Mouse (Mus musculus) ZHBTc4 (cell line): ENCODE results near the gene Lsm2.

ENCODE experiments used
- DNase-seq: peaks from one replicate; pipeline ENCODE4 v3.0.0-alpha.2; 2011; ENCODE audit warnings: low read depth, low spot score

The Lsm2 gene

DNA sequence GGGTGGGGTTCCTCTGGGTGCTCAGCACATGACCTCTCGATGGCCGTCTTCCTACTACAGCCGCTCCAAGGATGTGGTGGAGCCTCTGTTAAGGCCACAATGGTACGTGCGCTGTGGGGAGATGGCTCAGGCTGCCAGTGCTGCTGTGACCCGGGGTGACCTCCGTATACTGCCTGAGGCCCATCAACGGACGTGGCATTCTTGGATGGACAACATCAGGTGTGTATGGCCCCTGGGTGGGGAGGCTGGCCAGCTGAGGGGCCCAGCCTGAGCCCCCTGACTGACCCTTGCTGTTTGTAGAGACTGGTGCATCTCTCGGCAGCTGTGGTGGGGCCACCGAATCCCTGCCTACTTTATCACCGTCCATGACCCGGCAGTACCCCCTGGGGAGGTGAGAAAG lies 30.8 kb downstream of the Lsm2 start:
- no peak for DNase-seq

DNA sequence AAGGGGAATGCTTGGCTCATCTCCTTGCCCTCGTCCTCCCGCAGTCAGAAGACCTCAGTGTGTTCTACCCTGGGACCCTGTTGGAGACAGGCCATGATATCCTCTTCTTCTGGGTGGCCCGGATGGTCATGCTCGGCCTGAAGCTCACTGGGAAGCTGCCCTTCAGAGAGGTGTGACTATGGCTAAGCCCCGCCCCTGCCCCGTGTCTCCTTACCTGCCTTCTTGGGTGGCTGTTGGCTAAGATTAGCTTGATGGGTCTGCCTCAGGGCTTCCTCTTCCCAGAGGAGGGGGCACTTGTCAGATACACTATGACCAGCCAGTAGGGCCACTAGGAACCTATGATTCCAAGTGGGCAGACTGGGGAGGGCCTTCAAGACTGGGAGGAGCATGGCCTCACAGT lies 31.6 kb downstream of the Lsm2 start:
- DNase-seq = no peak

DNA sequence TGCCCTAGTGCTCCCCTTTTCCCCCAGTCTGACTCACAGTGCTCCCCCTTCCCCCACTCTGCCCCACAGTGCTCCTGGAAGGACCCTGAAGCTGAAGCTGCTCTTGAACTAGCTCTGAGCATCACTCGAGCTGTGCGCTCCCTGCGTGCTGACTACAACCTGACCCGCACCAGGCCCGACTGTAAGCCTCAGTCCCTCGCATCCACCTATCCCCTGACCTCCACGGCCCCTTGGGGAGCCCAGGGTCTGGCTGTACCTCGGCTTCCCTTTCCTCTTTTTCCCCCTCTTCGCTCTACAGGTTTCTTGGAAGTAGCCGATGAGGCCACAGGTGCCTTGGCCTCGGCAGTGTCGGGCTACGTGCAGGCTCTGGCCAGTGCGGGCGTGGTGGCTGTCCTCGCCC lies 33.6 kb downstream of the Lsm2 start:
- no peak for DNase-seq

DNA sequence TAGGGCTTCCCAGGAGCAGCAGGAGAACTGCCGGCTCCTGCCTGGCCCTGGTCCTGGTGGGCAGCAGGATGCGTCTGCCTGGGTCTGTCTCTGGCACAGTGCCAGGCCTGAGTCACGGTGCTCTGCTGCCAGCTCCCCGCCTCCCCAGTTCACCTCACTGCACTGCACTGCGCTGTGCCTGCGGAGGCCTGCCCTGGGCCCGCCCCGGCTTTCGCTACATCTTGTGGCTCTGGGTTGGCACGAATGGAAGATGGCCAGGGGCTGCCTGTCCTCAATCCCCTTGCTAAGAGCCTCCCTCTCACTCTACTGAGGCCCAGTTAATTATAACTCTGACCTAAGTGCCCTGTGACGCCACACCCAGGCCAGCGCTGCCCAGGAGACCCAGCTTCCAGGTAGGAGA lies 34.7 kb downstream of the Lsm2 start, which contains the start of gene Vwa7:
TSS of gene Vwa7 (plus strand) at position 204 of the 400 bp plus-strand sequence.
- DNase-seq = no peak

DNA sequence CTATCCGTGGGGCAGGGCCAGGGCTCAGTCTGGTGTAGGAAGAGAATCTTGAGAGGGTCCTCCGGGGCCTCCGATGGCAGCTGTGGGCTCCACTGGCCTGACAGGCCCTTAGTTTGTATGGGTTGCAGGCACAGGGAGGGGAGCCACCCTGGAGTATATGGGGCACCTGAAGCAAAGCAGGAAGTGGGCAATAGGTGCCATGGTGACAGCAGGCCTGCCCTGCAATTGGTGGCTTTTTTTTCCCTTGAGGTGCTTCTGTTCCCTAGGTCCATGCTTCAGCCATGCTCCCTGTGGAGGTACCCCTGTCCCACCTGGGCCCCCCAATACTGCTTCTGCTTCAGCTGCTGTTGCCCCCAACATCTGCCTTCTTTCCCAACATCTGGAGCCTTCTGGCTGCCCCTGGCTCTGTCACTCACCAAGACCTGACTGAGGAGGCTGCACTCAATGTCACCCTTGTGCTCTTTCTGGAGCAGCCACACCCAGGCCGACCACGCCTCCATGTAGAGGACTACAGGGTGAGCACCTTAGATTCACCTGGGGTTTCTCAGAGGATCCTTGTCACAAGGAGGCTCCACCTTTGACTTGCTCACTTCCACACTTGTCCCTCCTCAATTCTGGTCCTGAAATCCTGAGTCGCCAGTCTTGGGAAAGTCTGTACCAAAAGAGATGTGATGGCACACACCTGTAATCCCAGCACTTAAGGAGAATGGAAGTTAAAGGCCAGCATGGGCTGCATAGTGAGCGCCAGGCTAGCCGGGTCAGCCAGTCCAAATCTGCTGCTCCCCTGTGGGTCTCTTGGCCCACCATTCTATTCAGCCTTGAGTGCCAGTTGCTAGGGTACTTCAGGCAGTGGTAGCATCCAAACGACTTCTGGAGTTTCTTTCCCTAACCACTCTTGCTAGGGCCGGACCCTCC lies 35.4 kb downstream of the Lsm2 start:
- DNase-seq = no peak

DNA sequence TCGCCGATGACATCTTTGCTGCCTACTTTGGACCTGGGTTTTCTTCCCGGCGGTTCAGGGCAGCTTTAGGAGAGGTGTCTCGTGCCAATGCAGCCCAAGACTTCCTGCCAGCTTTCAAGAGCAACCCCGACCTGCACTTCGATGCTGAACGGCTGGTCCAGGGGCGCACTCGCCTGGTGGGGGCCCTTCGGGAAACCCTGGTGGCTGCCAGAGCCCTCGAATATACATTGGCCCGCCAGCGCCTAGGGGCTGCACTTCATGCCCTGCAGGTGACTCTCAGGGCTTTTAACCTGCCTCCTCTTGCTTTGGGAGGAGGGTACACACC lies 36.0 kb downstream of the Lsm2 start:
- no peak for DNase-seq

DNA sequence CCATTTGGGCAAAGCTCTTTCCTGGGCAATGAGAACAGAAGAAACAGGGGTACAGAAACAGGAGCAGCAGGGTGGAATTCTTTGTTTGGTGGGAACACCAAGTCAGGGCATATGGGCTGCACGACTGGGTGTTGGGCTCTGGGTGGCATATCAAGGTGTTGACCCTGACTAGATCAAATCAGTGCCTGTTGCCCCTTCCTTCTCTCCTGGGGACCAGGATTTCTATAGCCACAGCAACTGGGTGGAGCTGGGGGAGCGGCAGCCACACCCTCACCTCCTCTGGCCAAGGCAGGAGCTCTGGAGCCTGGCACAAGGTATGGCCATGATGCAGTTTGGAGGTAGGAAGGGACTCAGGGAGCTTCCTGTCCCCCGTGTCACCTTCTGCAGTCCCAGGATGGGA lies 36.5 kb downstream of the Lsm2 start:
- no peak for DNase-seq

DNA sequence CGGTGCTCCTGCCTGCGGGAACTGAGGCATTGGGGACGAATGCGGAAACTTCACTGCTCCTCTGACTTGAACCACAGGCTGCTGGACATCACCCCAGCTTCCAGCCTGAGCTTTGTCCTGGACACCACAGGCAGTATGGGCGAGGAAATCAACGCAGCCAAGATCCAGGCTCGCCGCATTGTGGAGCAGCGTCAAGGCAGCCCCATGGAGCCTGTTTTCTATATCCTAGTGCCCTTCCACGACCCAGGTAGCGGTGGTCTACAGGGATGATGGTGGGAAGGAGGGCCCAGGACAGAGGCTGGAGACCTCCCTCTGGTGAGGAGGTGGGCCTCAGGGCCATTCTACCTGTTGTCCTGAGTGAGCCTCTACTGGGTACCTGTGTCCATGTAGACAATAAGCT lies 38.2 kb downstream of the Lsm2 start:
- no peak for DNase-seq

DNA sequence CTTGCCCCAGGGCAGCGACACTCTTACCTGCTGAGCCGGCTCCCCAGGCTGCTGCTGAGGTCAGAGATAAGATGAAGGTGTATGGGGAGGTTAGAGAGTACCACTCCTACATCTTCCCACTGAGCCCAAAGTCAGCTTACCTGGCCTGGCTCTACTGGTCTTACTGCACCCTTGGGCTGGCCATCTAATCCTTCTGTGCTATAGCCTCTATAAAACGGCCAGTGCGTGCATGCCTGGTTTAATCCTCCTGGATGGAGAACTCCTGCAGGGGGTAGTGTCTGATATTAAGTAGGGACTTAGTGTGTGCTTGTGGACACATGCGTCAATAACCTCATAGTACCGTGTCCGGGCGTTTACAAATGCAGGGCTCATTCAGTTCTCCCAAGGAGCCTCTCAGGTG lies 38.9 kb downstream of the Lsm2 start:
- DNase-seq = no peak

DNA sequence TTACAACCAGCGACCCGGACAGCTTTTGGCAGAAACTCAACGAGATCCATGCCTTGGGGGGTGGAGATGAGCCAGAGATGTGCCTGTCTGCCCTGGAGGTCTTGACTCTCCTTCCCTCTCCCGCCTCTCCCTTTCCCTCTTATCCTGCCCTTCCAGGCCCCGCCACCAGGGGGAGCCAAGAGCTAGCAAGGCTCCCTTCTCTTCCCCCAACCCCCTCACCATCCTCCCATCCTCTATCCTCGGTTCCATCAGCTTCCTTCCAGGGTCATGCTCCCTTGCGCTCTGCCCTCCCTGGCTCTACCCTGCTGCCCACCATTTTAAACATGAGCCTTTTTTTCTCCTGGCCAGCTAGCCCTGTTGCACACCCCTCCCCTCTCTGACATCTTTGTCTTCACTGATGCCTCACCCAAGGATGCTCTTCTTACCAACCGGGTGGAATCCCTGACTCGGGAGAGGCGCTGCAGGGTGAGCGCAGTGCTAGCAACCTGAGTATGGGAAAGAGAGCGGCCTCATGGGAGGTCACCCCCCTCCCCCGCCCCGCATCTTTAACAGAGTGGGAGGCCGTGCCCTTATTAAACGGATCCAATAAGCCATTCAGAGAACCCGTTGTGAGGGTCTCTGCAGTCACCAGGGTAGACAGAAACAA lies 39.6 kb downstream of the Lsm2 start:
- DNase-seq = peak; percentile 90

DNA sequence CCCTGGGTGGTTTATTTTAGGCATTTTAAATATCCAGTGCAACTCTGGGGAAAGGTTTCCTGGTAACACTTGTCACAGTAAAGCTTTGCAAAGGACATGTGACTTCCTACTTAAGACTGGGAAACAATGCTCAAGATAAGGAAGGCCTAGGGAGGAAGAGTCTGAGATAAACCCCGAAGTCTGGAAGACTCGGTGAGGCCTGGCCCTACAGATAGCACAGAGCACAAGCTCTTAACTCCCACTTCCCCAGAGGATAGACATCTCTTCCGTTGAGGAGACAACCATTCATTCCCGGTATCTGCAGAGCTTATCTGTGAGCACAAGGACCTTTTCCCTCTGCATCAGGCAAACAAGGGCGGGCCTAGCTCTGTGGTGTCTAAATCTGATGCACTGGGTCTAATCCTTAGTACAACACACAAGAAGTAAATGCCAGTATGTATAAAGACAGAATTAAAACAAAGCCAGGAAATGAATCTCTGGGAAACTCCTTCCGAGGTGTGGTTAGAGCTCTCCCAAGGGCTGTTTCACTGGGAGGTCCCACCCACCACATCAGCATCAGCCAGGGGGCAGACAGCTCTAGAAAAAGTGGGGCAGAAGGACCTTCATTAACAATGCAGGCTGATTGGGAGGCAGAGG lies 40.3 kb downstream of the Lsm2 start:
- no peak for DNase-seq

DNA sequence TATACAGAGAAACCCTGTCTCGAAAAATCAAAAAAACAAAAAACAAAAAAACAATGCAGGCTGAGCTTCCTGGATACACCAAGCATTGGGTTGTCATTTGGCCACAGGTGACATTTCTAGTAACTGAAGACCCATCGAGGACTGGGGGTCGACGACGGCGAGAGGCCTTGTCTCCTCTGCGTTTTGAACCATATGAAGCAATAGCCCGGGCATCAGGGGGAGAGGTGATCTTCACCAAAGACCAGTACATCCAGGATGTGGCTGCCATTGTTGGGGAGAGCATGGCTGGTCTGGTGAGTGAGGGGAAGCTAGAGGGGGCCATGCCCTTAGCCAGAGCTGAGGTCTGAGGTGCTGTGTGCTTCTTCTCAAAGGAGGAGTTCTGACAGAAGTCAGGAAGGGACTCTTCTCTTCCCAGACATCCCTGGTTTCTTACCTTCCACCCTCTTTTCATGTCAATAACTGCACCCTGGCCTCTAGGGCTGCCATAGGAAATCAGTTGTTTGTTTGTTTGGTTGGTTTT lies 40.9 kb downstream of the Lsm2 start:
- DNase-seq = no peak

DNA sequence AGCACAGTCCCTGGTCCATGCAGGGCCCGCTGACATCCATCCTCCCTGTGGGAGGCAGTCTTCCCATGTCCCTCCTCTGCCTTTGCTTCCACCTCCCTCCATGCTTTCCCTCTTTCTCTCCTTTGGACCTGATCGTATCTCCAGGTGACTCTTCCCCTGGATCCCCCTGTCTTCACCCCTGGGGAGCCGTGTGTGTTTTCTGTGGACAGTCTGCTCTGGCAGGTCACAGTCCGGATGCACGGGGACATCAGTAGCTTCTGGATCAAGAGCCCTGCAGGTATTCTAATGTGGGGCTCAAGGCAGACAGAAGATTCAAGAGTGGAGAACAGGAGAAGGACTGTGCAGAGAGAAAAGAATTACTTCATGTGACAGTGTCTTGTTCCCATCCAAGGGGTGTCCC lies 41.6 kb downstream of the Lsm2 start:
- no peak for DNase-seq

DNA sequence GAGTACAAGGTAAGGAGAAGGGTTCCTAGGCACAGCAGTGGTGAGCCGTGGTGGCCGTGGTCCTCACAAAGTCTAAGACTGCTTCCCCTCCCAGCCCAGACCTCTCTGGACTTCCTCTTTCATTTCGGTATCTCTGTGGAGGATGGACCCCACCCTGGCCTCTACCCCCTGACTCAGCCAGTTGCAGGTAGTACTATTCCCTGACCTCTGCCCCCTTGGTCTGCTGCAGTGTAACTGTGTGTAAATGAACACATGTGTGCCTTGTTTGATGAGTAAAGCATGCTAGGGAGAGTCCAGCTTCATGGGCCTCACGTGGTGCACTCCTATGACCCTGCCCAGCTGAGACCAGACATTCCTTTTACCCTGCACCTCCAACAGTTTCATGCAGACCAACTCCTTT lies 42.1 kb downstream of the Lsm2 start:
- no peak for DNase-seq

DNA sequence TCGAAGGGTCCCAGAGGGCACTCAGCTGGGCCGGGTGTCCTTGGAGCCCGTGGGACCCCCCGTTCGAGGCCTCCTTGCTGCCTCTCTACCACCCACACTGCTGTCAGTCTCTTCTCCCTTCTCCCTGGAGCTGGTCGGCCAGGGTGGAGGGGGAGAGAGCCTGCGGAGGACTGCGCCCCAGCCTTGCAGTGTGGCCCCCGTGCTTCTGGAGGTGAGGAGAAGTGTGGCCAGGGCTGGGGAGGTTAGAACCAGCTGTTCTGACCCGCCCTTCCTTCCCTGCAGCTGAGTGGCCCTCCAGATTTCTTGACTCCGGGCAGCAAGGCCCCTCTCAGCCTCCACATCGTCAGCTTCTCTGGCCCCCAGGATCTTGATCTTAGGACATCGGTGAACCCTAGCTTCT lies 42.6 kb downstream of the Lsm2 start:
- DNase-seq = no peak

DNA sequence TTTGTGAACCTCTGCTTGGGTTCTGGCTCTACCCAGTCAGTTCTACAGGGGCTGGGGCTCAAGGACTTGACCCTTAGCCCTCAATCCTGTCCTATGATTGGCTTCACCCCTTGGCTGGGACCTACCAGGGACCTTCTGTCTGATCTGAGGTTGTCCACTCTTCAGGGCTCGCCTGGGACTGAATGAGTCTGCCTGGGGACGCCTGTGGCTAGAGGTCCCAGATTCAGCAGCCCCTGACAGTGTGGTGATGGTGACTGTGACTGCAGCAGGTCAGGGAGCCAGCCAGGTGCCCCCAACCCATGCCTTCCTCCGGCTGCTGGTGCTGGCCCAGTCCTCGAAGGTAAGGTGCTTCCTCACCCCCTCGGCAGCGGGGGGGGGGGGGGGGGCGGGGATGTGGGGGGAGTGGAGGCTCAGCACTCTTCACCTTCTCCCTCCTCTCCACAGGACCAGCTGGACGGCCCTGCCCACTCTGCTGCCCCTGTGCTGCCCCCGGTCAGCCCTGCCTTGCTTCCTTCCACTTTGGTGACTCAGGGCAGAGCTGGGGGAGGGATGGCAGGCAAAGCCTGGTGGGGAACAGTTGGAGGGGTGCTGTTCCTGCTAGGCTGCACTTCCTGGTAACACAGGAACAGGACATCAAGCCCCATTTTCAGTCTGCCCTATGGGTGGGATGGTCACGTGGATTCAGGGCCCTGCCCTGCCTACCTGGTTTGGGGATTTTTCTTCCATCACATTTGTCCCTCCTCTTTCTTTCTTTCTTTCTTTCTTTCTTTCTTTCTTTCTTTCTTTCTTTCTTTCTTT lies 43.2 kb downstream of the Lsm2 start:
- no peak for DNase-seq

DNA sequence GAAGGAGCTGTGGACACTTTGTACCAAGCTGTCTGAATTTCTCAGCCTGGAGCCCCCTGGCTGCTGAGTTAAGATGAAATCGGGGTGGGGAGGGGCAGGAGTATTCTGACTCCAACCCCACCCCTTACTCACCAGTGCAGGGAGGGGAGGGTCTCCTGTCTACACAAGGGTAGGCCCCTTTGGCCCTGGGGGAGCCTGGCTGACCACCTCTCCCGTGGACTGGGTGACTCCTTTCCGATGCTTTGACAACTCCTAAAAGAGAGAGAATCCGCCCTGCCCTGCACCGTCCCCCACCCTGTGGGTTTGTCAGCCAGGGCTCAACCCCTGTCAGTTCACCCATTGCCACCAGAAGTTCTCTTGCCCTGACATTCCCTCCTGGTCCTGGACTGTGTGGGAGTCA lies 44.5 kb downstream of the Lsm2 start:
- no peak for DNase-seq

DNA sequence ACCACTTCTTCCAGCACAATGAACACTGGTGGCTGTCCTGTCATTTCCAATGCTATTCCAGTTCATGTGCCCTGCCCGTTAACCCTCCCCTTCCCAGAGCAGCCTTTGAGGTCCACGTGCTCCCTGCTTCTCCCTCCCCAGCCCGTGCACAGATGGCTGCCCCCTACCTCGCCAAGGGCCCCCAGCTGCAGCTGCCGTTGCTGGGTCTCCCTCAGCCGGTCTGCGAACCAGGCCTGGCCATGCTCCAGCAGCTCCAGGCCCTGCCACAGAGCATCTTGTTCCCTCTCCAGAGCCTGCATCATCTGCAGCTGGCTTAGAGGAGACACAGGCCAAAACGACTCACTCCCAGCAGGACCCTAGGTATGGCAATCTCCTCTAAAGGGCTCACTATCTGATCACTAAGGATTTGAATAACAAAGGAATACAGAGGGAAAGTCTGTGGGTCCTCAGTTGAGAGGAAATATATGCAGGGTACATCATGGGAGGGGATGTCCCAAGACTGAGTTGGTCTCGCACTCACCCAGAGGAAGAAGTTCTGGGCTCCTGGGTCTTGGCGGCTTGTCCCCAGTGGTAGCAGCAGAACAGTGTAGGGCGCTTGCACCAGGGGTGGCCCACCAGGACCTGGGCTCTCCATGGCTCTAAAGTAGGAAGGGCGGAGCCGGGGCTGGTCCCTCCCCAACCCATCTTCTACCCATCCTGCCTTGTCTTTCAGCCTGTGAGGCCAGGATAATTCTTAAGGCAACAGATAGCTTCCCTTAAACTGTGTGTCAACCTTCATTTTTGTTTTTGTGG lies 45.8 kb downstream of the Lsm2 start, which contains the start of gene Sapcd1:
TSS of gene Sapcd1 (minus strand) at position 740 of the 792 bp plus-strand sequence.
- DNase-seq = peak; percentile 70

DNA sequence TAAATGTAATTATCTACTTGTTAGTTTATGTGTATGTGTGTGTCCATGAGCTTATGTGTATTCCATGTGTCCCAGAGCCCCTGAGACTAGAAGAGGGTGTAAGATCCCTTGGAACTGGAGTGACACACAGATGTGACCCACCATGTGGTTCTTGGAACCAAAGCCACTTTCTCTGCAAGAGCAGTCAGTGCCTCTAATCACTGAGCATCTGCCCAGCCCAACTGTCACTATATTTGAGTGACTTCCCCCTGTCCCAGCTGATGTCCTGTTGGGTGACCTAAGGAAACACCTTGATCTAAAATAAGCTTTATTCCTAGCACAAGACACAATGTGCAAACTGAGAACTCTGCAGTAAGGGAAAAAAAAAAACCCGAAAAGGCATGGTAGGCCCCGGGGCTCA lies 46.7 kb downstream of the Lsm2 start:
- no peak for DNase-seq

DNA sequence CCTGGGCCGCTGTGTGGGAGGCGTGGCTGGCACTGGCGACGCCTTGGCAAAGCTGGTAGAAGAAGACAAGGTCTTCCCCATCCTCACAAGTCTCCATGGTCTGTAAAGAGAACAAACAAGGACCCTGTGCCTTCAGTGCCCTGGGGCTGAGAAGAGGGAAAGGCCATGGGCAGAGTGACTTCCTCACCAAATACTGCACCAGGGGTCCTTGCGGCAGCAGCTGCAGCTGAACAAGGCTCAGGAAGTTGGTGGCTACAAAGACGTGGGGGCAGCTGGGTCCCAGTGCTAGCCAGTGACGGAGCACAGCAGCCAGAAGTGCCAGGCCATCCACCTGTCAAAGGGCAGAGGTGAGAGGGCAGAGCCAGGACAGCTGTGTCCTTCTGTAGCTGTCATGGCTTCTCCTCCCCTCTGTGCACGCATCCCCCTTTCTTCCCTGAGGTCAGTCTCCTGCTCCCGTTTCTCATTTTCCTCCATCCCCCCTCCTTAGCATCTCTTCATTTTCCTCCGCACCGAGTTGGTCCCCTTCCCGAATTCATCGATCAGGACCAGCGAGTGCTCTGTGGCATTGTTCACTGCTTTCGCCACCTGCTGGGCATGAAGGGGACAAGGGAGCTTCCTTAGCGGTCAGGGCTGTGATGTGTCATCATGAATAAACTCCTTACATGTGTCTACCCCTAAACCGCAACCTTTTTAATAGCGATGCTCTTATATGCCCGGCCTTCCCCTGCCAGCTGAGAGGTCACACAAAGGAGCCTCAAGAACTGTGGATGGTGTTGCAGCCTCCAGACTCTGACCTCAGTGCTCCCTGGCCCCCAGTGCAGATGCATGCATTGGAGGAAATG lies 48.2 kb downstream of the Lsm2 start:
- DNase-seq = no peak
